Comparison of ENCODE assay signal across 8 mouse cellular contexts in the genomic region with DNA sequence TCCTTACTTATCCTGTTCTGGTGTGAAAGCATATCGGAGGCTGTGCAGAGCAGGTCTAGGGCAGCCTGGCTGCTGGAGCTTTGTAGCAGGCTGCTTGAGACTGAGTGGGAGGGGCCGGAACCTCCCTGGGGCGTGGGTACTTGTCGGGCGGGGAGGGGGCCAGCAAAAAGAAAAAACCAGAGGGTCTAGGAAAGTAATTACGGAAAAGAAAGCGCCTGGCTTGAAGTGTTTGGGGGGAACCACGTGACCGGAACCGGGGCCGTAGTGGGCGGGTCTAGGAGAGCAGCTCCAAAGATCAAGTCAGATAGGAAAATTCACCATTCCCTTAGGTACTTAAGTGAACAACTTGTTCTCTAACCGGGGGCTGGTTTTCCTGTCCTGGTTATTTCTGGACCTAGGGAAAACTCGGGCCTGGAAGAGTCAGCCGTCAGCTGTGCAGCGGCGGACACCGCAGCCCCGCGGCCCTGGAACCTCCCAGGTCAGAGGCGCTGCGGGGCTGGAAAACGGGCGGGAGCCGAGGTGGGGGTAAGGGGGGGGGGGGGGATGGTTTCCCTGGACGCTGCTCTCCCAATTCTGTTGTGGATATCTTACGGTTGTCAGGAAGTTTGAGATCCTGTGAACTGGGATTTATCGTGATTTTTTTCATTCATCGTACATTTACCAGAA. TPM values are rescaled to one million over a fixed set of nuclear protein-coding genes. Genes with fewer than 3 reads are reported as not detected.
DNase-seq lines count a peak whose midpoint lies in the region; ATAC-seq and TF ChIP-seq lines count a peak whose summit lies in the region.

A gene (plus strand): TSS at position 271 of the 666 bp plus-strand sequence.

- peak within 1 kb of the TSS; percentile 86 for H3K4me3 ChIP-seq in gastrocnemius, adult 2 months
- peak within 1 kb of the TSS; percentile 60 for H3K4me3 ChIP-seq in hindbrain, embryonic 16.5 days (ENCODE audit: low read length)

- H3K4me1 ChIP-seq in hindbrain, embryonic 16.5 days (ENCODE audit: control insufficient read depth, insufficient read depth, low read depth, low read length) = peaks cover 15% of the 10 kb centered on the region

- under 1% methylated on average over 29 of the region's 29 CpGs for WGBS in hindbrain, embryonic 16.5 days

- DNase-seq in gastrocnemius, adult 2 months = peak; percentile 85
- peak; percentile 50 for DNase-seq in left cerebral cortex, adult 11 months (ENCODE audit: low spot score)
- peak; percentile 92 for DNase-seq in lung, postnatal 36 days
- DNase-seq in retina, embryonic 14.5 days (ENCODE audit: low spot score) = peak; percentile 91
- DNase-seq in thymus, postnatal 36 days = peak; percentile 75 to 77

- intact Hi-C loops in gastrocnemius, adult 2 months (cut with DNase I) = loop anchor here (5.0 to 10.0 kb wide), 2 partner anchors 197 to 1479 kb away; a partner anchor contains a TSS

- H3K36me3 ChIP-seq in hindbrain, embryonic 16.5 days (ENCODE audit: control insufficient read depth, insufficient read depth, low read length) = no peaks in the 10 kb centered on the region

- peak within 1 kb of the TSS; percentile 83 for H3K27ac ChIP-seq in gastrocnemius, adult 2 months
- H3K27ac ChIP-seq in hindbrain, embryonic 16.5 days (ENCODE audit: low read depth, low read length) = peak within 1 kb of the TSS; percentile 76

- H3K9me3 ChIP-seq in hindbrain, embryonic 16.5 days (ENCODE audit: control insufficient read depth, low read length) = no peaks in the 10 kb centered on the region

- peak within 1 kb of the TSS; percentile 79 for H3K4me2 ChIP-seq in hindbrain, embryonic 16.5 days (ENCODE audit: low read length)

- H3K27me3 ChIP-seq in hindbrain, embryonic 16.5 days (replicated peaks; ENCODE audit: control insufficient read depth, insufficient read depth, low read length) = no peaks in the 10 kb centered on the region

- no peak for TF ChIP-seq CTCF in gastrocnemius, adult 2 months (IDR thresholded peaks at IDR 0.05)

- H3K9ac ChIP-seq in hindbrain, embryonic 16.5 days (ENCODE audit: low read depth, low read length) = peak within 1 kb of the TSS; percentile 80

- peak; percentile 78 for ATAC-seq in activated CD4-positive, CD25-positive, alpha-beta regulatory T cell, adult 4 months
- peak; percentile 89 for ATAC-seq in common myeloid progenitor, adult 5-6 weeks (replicated peaks; ENCODE audit: low read depth, poor library complexity, severe bottlenecking)
- peak; percentile 97 for ATAC-seq in hindbrain, embryonic 16.5 days

RNA-seq across cellular contexts. Expression of the gene that starts here (rescaled TPM):
- polyA plus RNA-seq in activated CD4-positive, CD25-positive, alpha-beta regulatory T cell, adult 4 months (2017; shearing (Covaris generic)) = 1 to 10 TPM; 3.0 TPM
- 5.8 and 7.8 TPM in 2 replicates for total RNA-seq in common myeloid progenitor, adult 5-6 weeks (2017)
- total RNA-seq in gastrocnemius, adult 2 months (2021) = 1 to 10 TPM; 4.3 to 4.5 TPM
- 34.4 and 35.8 TPM in 2 replicates for polyA plus RNA-seq in hindbrain, embryonic 16.5 days (2015; fragmentation: Nextera tagmentation; extraction: Ambion mirVana)

Comparison
In these comparisons a context has a peak if more than half of its experiments do, and no peak if none do; other contexts are left out.
1. Peak in every context shown above with its lines: DNase-seq, ATAC-seq, H3K4me3 ChIP-seq and H3K27ac ChIP-seq.